Mouse (Mus musculus): ENCODE measurements around the gene Atf7ip. TPM values are rescaled to one million over a fixed set of nuclear protein-coding genes. Genes with fewer than 3 reads are reported as not detected.

Gene Atf7ip
- polyA plus RNA-seq, 1 experiment from 2014 or later: 8.4 TPM

GRCm38 (mm10) chr6:136553767-136554569 is 48.0 kb downstream of the Atf7ip start:
- Histone ChIP-seq H3K4me1 (replicated peaks; ENCODE audit: control insufficient read depth, insufficient read depth) (no peaks in the 10 kb centered on the region), H3K36me3 (ENCODE audit: control insufficient read depth, insufficient read depth, low read length) (no peaks in the 10 kb centered on the region), H3K9me3 (ENCODE audit: control insufficient read depth, low read length) (no peaks in the 10 kb centered on the region), H3K4me3 (ENCODE audit: low read depth, low read length) (no peak overlapping the region), H3K9ac (ENCODE audit: low read length) (no peak overlapping the region), H3K4me2 (replicated peaks; ENCODE audit: low read depth) (0 out of 2 replicates have a peak overlapping the region, but pooled peaks have one; percentile 12), H3K27me3 (ENCODE audit: control insufficient read depth, insufficient read depth, low read length) (no peaks in the 10 kb centered on the region), H3K27ac (replicated peaks) (peak overlapping the region; percentile 49; the same call in 1 of the 2 replicates)
- 31% methylated on average over 11 of the region's 11 CpGs for WGBS
- peak; percentile 42 for TF ChIP-seq CTCF (IDR thresholded peaks at IDR 0.05; ENCODE audit: low read depth)
- TF ChIP-seq EP300 (optimal IDR thresholded peaks at IDR 0.05): no peak
- peak; percentile 66 for ATAC-seq (ENCODE audit: low FRiP score, low TSS enrichment)
- peak; percentile 37 for DNase-seq (ENCODE audit: low spot score)

GRCm38 (mm10) chr6:136554774-136555522 is 49.0 kb downstream of the Atf7ip start:
- H3K9ac ChIP-seq (ENCODE audit: low read length): no peak overlapping the region
- TF ChIP-seq CTCF (IDR thresholded peaks at IDR 0.05; ENCODE audit: low read depth): no peak
- no peak for TF ChIP-seq EP300 (optimal IDR thresholded peaks at IDR 0.05)
- no peaks in the 10 kb centered on the region for H3K9me3 ChIP-seq (ENCODE audit: control insufficient read depth, low read length)
- H3K4me2 ChIP-seq (replicated peaks; ENCODE audit: low read depth): no peak overlapping the region
- no peak overlapping the region for H3K4me3 ChIP-seq (ENCODE audit: low read depth, low read length)
- ATAC-seq (ENCODE audit: low FRiP score, low TSS enrichment) (no peak), DNase-seq (ENCODE audit: low spot score) (no peak)
- H3K27me3 ChIP-seq (ENCODE audit: control insufficient read depth, insufficient read depth, low read length): no peaks in the 10 kb centered on the region
- H3K36me3 ChIP-seq (ENCODE audit: control insufficient read depth, insufficient read depth, low read length): peaks cover under 1% of the 10 kb centered on the region
- WGBS: 82% methylated on average over 7 of the region's 7 CpGs
- H3K4me1 ChIP-seq (replicated peaks; ENCODE audit: control insufficient read depth, insufficient read depth): no peaks in the 10 kb centered on the region
- H3K27ac ChIP-seq (replicated peaks): no peak overlapping the region

GRCm38 (mm10) chr6:136555523-136555915 is 49.6 kb downstream of the Atf7ip start:
- H3K27me3 ChIP-seq (ENCODE audit: control insufficient read depth, insufficient read depth, low read length): no peaks in the 10 kb centered on the region
- H3K4me1 ChIP-seq (replicated peaks; ENCODE audit: control insufficient read depth, insufficient read depth): no peaks in the 10 kb centered on the region
- no peaks in the 10 kb centered on the region for H3K9me3 ChIP-seq (ENCODE audit: control insufficient read depth, low read length)
- H3K27ac ChIP-seq (replicated peaks): no peak overlapping the region
- H3K9ac ChIP-seq (ENCODE audit: low read length): no peak overlapping the region
- H3K36me3 ChIP-seq (ENCODE audit: control insufficient read depth, insufficient read depth, low read length): peaks cover 6% of the 10 kb centered on the region
- ATAC-seq (ENCODE audit: low FRiP score, low TSS enrichment) (peak; percentile 81), DNase-seq (ENCODE audit: low spot score) (peak; percentile 78)
- no peak overlapping the region for H3K4me2 ChIP-seq (replicated peaks; ENCODE audit: low read depth)
- H3K4me3 ChIP-seq (ENCODE audit: low read depth, low read length): no peak overlapping the region
- peak; percentile 82 for TF ChIP-seq CTCF (IDR thresholded peaks at IDR 0.05; ENCODE audit: low read depth)
- no peak for TF ChIP-seq EP300 (optimal IDR thresholded peaks at IDR 0.05)
- WGBS: 54% methylated on average over 5 of the region's 5 CpGs

GRCm38 (mm10) chr6:136558288-136559005 is 52.5 kb downstream of the Atf7ip start:
- DNase-seq (ENCODE audit: low spot score): no peak
- Histone ChIP-seq H3K27ac (replicated peaks) (no peak overlapping the region), H3K36me3 (ENCODE audit: control insufficient read depth, insufficient read depth, low read length) (peaks cover 19% of the 10 kb centered on the region), H3K4me2 (replicated peaks; ENCODE audit: low read depth) (no peak overlapping the region), H3K9ac (ENCODE audit: low read length) (no peak overlapping the region), H3K4me3 (ENCODE audit: low read depth, low read length) (no peak overlapping the region), H3K9me3 (ENCODE audit: control insufficient read depth, low read length) (no peaks in the 10 kb centered on the region), H3K4me1 (replicated peaks; ENCODE audit: control insufficient read depth, insufficient read depth) (no peaks in the 10 kb centered on the region), H3K27me3 (ENCODE audit: control insufficient read depth, insufficient read depth, low read length) (no peaks in the 10 kb centered on the region)
- WGBS: 75% methylated on average over 8 of the region's 8 CpGs
- TF ChIP-seq EP300 (optimal IDR thresholded peaks at IDR 0.05) (no peak), CTCF (IDR thresholded peaks at IDR 0.05; ENCODE audit: low read depth) (no peak)
- no peak for ATAC-seq (ENCODE audit: low FRiP score, low TSS enrichment)

- ATAC-seq (ENCODE audit: low FRiP score, low TSS enrichment) (no peak), DNase-seq (ENCODE audit: low spot score) (no peak)
- Histone ChIP-seq H3K27me3 (ENCODE audit: control insufficient read depth, insufficient read depth, low read length) (no peaks in the 10 kb centered on the region), H3K4me1 (replicated peaks; ENCODE audit: control insufficient read depth, insufficient read depth) (no peaks in the 10 kb centered on the region), H3K4me2 (replicated peaks; ENCODE audit: low read depth) (no peak overlapping the region), H3K9me3 (ENCODE audit: control insufficient read depth, low read length) (0 out of 2 replicates have a peak, but pooled peaks cover 5% of the 10 kb centered on the region), H3K9ac (ENCODE audit: low read length) (no peak overlapping the region), H3K4me3 (ENCODE audit: low read depth, low read length) (no peak overlapping the region), H3K27ac (replicated peaks) (no peak overlapping the region), H3K36me3 (ENCODE audit: control insufficient read depth, insufficient read depth, low read length) (peaks cover 30% of the 10 kb centered on the region)
- TF ChIP-seq EP300 (optimal IDR thresholded peaks at IDR 0.05): no peak
- TF ChIP-seq CTCF (IDR thresholded peaks at IDR 0.05; ENCODE audit: low read depth): no peak
- WGBS: 81% methylated on average over 5 of the region's 5 CpGs
Observed at GRCm38 (mm10) chr6:136566002-136566401, 60.0 kb downstream of the Atf7ip start.

Measured in stomach, postnatal 0 days (tissue).